Mouse (Mus musculus) olfactory bulb, adult 2 months (tissue): Measurements from ENCODE around the gene Pik3c2a. TPM values are rescaled to one million over a fixed set of nuclear protein-coding genes. Genes with fewer than 3 reads are reported as not detected.
"Not testable (repeated sequence)": the region's sequence is repeated elsewhere in the genome, so short reads cannot be mapped to it uniquely, and the experiment has no call there.

Source experiments
- H3K27ac ChIP-seq: fragments of 200-500 bp; 2 replicates; pipeline ENCODE4 v1.5.1; 2012; ENCODE audit warnings: low read depth, low read length; ENCODE audit not compliant: insufficient read depth
- H3K4me1 ChIP-seq: fragments of 200-500 bp; 2 replicates; pipeline ENCODE4 v1.6.1; 2012; ENCODE audit warnings: low read length; ENCODE audit not compliant: control insufficient read depth, insufficient read depth
- H3K4me3 ChIP-seq: fragments of 200-500 bp; 2 replicates; pipeline ENCODE4 v1.5.1; 2012; ENCODE audit warnings: mild to moderate bottlenecking, low read depth, low read length, moderate library complexity; ENCODE audit not compliant: insufficient read depth
- CTCF ChIP-seq: fragments of 200-500 bp; IDR thresholded peaks from 2 replicates; pipeline ENCODE4 v1.5.1; 2012; ENCODE audit warnings: low read depth, mild to moderate bottlenecking, low read length, moderate library complexity; ENCODE audit not compliant: insufficient read depth
- POLR2A ChIP-seq: fragments of 200-500 bp; IDR thresholded peaks from 2 replicates; pipeline ENCODE4 v1.6.1; 2012; ENCODE audit warnings: mild to moderate bottlenecking, low read depth, low read length, moderate library complexity; ENCODE audit not compliant: insufficient read depth
- WGBS: fragments of 180-500 bp; shearing (Covaris S2); methylation state at CpG from one replicate; pipeline ENCODE4 v1.1.7; 2018; 5-methylcytosine and 5-hydroxymethylcytosine counted together
- polyA plus RNA-seq: library from polyadenylated mRNA; stranded (reverse); fragments of >200 nt; gene quantifications from 2 replicates; pipeline ENCODE4 v1.2.4, GENCODE M21; 2012; ENCODE audit warnings: low replicate concordance; ENCODE audit not compliant: missing spikeins, insufficient read depth, insufficient read length

Pik3c2a gene
- polyA plus RNA-seq, 1 experiment, result not detected

DNA sequence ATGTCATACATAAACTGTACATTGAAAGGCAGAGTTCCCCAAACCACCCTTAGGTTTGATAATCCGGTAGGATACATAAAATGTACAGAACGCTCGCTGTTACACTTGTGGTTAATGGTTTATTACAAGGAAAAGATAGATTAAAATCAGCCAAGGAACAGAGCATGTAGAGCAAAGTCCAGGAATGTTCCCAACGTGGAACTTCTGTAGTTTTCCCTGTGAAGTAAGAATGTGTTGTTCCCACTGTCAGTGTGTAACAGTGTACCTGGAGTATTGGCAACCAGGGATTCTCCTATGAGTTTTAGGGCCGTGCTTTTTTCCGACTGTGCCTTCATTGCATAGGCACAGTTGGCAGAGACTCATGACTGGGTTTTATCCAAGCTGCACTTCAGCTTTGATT lies 17.5 kb downstream of the Pik3c2a start:
- H3K27ac ChIP-seq, result no peak overlapping the region
- no peak overlapping the region for H3K4me3 ChIP-seq
- 71% methylated on average over 6 of the region's 6 CpGs for WGBS
- H3K4me1 ChIP-seq, result no peaks in the 10 kb centered on the region
- TF ChIP-seq POLR2A, result no peak
- no peak for TF ChIP-seq CTCF

DNA sequence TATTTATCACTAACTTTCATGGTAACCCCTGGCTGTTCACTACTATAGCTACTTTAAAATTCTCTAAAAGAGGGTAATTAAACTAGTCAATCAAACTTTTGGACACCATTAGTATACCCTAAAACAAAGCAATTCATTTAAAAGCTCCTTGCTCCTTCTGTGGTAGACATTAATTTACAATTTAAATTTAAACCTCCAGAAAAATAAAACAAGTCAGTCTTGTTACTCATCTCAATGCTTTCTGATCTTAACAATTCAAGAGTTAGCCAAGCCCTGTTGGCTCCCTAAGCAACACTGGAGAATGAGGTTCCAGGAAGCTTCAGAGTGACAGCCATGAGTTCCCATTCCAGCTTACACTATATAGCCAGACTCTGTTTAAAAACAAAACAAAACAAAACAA lies 22.2 kb downstream of the Pik3c2a start:
- Histone ChIP-seq H3K4me3 (no peak overlapping the region), H3K27ac (no peak overlapping the region), H3K4me1 (no peaks in the 10 kb centered on the region)
- TF ChIP-seq CTCF, result no peak
- no peak for TF ChIP-seq POLR2A

DNA sequence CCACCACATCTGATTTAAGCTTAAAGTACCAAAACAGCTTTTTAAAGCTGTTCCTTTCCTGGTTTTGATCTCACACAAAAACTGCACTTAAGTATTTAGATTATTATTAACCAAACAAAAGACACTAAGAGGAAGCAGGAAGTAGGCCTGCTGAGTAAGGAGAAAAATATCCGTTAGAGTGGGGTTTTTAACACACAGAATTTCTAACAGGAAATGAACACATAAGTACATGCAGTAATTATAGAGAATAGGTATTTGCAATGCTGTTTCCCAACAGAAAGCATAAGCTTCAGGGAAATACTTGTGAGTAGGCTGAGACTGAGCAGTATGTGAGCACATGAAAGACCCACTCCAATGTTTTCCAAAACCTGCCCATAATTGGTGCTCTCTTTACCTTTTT lies 33.8 kb downstream of the Pik3c2a start:
- Histone ChIP-seq H3K27ac (no peak overlapping the region), H3K4me1 (peaks cover 2% of the 10 kb centered on the region; the same call in 1 of the 2 replicates), H3K4me3 (no peak overlapping the region)
- TF ChIP-seq POLR2A (no peak), CTCF (no peak)
- WGBS, result 11% methylated on average over 1 of the region's 1 CpGs

DNA sequence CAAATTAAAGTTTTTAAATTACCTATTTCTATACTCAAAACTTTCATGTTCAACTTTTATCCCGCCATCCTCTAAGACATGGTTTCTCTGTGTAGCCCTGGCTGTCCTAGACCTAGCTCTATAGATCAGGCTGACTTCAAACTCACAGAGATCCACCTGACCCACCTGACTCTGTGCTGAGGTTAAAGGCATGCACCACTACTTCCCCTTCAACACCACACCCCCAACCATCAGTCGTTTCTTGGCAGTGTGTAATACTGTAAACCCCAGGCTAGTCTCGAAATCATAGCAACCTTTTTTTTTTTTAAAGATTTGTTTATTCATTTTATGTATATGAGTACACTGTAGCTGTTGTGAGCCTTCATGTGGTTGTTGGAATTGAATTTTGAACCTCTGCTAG lies 50.9 kb downstream of the Pik3c2a start:
- H3K27ac ChIP-seq, result no peak overlapping the region
- H3K4me3 ChIP-seq, result no peak overlapping the region
- WGBS, result 87% methylated on average over 3 of the region's 3 CpGs
- TF ChIP-seq POLR2A (no peak), CTCF (no peak)
- H3K4me1 ChIP-seq, result no peaks in the 10 kb centered on the region

DNA sequence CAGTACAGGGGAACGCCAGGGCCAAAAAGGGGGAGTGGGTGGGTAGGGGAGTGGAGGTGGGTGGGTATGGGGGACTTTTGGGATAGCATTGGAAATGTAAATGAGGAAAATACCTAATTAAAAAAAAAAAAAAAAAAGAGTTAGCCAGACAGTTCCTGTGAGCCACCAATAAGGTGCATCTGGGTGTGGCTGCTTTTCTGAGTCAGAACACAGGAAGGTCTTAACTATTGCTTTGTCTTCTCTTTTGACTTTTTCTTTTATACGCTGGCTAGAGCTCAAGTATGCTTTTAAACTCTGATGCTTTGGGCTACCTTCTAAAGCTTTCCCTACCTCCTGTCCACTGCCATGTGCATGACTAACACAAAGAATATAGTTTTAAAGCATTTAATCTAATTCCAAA lies 55.9 kb downstream of the Pik3c2a start:
- 93% methylated on average over 2 of the region's 2 CpGs for WGBS
- H3K4me1 ChIP-seq, H3K4me3 ChIP-seq, H3K27ac ChIP-seq: not testable (repeated sequence)

DNA sequence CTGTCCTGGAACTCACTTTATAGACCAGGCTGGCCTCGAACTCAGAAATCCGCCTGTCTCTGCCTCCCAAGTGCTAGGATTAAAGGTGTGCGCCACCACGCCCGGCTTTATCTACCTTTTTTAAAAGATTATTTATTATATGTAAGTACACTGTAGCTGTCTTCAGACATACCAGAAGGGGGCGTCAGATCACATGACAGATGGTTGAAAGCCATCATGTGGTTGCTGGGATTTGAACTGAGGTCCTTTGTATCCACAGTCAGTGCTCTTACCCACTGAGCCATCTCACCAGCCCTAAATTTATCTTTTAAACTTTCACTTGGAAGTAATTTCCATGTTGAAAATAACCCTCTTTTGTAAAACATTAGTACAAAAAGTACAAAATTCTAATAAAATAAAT lies 64.1 kb downstream of the Pik3c2a start:
- H3K4me3 ChIP-seq, H3K27ac ChIP-seq: not testable (repeated sequence)
- 94% methylated on average over 6 of the region's 6 CpGs for WGBS

DNA sequence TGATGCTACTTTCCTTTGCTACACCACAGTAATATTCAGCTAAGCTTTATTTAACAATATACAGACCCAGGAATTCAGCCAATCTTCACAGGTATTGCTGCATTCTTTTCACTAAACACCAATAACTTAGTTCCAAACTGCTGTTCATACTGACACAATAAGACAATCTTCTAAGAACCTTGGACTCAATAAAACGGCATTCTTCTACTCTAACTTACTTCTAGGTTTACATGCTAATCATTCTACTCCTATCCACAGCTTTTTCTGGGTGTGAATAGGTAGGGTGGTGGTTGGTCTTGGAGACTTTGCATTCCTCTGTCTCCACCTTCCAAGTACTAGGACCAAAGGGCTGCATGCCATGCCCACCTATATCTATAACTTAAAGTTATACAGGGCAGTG lies 69.0 kb downstream of the Pik3c2a start:
- TF ChIP-seq CTCF (no peak), POLR2A (no peak)
- H3K4me1 ChIP-seq, result no peaks in the 10 kb centered on the region
- H3K27ac ChIP-seq, result no peak overlapping the region
- 77% methylated on average over 1 of the region's 1 CpGs for WGBS
- no peak overlapping the region for H3K4me3 ChIP-seq

More for the DNA sequence above, 64.1 kb downstream of the Pik3c2a start:
- H3K4me1 ChIP-seq, result not testable (repeated sequence)

DNA sequence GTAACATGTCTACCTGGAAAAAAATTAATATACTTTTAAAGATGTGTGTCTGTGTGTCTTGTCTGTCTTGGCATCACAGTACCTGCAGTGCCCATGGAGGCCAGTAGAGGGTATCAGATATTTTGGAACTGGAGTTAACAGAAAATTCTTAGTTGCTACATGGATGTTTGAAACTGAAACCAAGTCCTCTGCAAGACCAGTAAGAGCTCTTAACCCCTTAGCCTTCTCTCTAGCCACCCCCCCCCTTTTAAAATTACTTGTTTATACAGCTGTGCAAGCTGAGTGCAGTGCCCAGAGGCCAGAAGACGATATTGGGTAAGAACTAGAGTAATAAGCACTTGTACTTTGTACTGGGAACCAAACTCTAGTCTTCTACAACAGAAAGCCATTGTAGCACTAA lies 107.0 kb downstream of the Pik3c2a start:
- WGBS, result 66% methylated on average over 1 of the region's 1 CpGs
- no peak overlapping the region for H3K27ac ChIP-seq
- TF ChIP-seq POLR2A (no peak), CTCF (no peak)
- no peak overlapping the region for H3K4me3 ChIP-seq
- peaks cover 4% of the 10 kb centered on the region; the same call in 1 of the 2 replicates for H3K4me1 ChIP-seq

DNA sequence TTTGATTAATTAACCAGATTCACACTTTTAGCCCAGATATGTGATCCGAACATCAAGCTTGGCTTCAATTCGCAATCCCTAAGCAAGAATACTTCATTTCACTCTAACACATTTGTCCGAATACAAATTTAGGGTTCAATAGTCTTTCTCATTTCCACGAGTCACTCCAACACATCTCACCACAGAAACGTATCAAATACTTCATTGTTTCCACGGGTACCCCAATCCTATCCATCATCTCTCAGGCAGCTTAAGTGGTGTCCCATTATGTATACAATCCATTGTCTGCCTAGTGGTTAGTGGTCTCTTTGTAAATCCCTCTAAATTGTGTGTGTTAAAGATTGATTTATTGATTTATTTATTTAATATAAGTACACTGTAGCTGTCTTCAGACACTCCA lies 108.1 kb downstream of the Pik3c2a start:
- H3K27ac ChIP-seq, result no peak overlapping the region
- 70% methylated on average over 6 of the region's 6 CpGs for WGBS
- no peak for TF ChIP-seq CTCF
- TF ChIP-seq POLR2A, result no peak
- H3K4me1 ChIP-seq, result peaks cover 4% of the 10 kb centered on the region; the same call in 1 of the 2 replicates
- no peak overlapping the region for H3K4me3 ChIP-seq

DNA sequence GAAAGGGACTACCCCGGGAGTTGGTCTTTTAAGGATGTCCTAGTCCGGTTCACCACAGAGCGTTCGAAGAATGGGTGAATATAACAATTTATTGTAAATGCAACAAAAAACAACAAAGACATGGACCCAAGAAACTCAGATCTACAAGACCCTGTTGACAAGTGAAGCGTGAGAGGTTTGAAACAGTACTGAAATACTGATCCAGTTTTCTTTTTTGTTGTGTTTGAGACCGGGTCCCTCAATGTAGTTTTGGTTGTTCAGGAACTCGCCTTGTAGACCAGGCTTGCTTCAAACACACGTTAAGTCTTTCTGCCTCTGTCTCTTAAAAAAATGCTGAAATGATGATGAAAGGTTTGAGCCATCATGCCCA lies 108.6 kb downstream of the Pik3c2a start:
- peak overlapping the region; percentile 5; the same call in 1 of the 2 replicates for H3K27ac ChIP-seq
- WGBS, result 9% methylated on average over 8 of the region's 8 CpGs

More for the DNA sequence above, 108.6 kb downstream of the Pik3c2a start:
- Histone ChIP-seq H3K4me1 (peaks cover 4% of the 10 kb centered on the region; the same call in 1 of the 2 replicates), H3K4me3 (peak overlapping the region; percentile 88)
- TF ChIP-seq POLR2A (no peak), CTCF (no peak)
